Mouse (Mus musculus) thymus, adult 2 months (tissue): ENCODE results near the gene Yipf2. TPM values are rescaled to one million over a fixed set of nuclear protein-coding genes. Genes with fewer than 3 reads are reported as not detected.

Experiments used
- DNase-seq: peaks from one replicate; pipeline ENCODE4 v3.0.0; 2021
- H3K27ac ChIP-seq: fragments of 200-500 bp; 2 replicates; pipeline ENCODE4 v1.5.1; 2012; ENCODE audit warnings: low read length, control low read depth; ENCODE audit not compliant: control insufficient read depth, insufficient read depth
- H3K27me3 ChIP-seq: fragments of 200-500 bp; 2 replicates; pipeline ENCODE4 v1.6.1; 2012; ENCODE audit warnings: mild to moderate bottlenecking, low read length, moderate library complexity, mixed read lengths; ENCODE audit not compliant: control insufficient read depth, insufficient read depth
- H3K36me3 ChIP-seq: fragments of 200-500 bp; 2 replicates; pipeline ENCODE4 v1.6.1; 2012; ENCODE audit warnings: mild to moderate bottlenecking, low read length, moderate library complexity; ENCODE audit not compliant: control insufficient read depth, insufficient read depth
- H3K4me1 ChIP-seq: fragments of 200-500 bp; replicated peaks from 2 replicates; pipeline ENCODE4 v1.6.1; 2012; ENCODE audit warnings: low read length; ENCODE audit not compliant: control insufficient read depth, insufficient read depth
- H3K4me3 ChIP-seq: fragments of 200-500 bp; 2 replicates; pipeline ENCODE4 v1.5.1; 2012; ENCODE audit warnings: mild to moderate bottlenecking, low read length, control low read depth, moderate library complexity; ENCODE audit not compliant: control insufficient read depth, insufficient read depth
- CTCF ChIP-seq: fragments of 200-500 bp; IDR thresholded peaks from 2 replicates; pipeline ENCODE4 v1.5.1; 2012; ENCODE audit warnings: mild to moderate bottlenecking, control low read depth, low read length, moderate library complexity, borderline replicate concordance; ENCODE audit not compliant: control insufficient read depth, poor library complexity, insufficient read depth; ENCODE audit errors: extremely low read depth
- POLR2A ChIP-seq: fragments of 200-500 bp; IDR thresholded peaks from 2 replicates; pipeline ENCODE4 v1.6.1; 2012; ENCODE audit warnings: mild to moderate bottlenecking, low read length, control low read depth, moderate library complexity; ENCODE audit not compliant: control insufficient read depth, poor library complexity, insufficient read depth; ENCODE audit errors: extremely low read depth
- WGBS: fragments of 180-500 bp; shearing (Covaris S2); methylation state at CpG from one replicate; pipeline ENCODE4 v1.1.7; 2018; 5-methylcytosine and 5-hydroxymethylcytosine counted together
- polyA plus RNA-seq: library from polyadenylated mRNA; depleted of rRNA; stranded (reverse); fragments of >200 nt; gene quantifications from 2 replicates; pipeline ENCODE4 v1.2.3, GENCODE M21; 2012; rRNA removed

The Yipf2 gene
- 47.1 and 50.6 TPM in 2 replicates for polyA plus RNA-seq

DNA sequence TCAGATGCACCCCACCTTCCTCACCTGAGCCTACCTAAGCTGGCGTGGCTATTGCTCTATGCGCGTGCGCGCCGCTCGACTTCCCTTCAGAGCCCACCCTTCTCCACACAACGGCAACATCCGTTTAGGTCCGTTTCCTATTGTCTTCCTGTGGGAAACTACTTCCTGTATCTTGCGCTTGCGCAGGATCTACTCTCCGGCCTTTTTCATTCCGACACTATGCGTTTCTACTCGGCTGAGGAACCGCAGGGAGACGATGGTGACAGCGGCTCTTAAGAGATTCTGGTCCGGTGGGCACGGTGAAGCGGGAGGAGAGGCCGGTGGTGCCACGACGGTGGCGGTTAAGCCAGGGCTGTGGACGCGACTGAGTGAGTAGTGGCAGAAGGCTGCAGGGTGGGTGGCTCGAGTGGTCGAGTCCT is at the start of gene Yipf2, which contains the start of gene Timm29:
Yipf2 (minus strand) TSS at position 126 of the 419 bp plus-strand sequence.
Timm29 (plus strand) TSS at position 20 of the 419 bp plus-strand sequence.
- Histone ChIP-seq H3K4me3 (peak within 1 kb of the TSS; percentile 90), H3K36me3 (no peaks in the 10 kb centered on the region), H3K4me1 (peaks cover 18% of the 10 kb centered on the region), H3K27me3 (no peaks in the 10 kb centered on the region), H3K27ac (peak within 1 kb of the TSS; percentile 54)
- TF ChIP-seq POLR2A (peak; percentile 65; the same call in 1 of the 2 replicates), CTCF (0 out of 2 replicates have a peak, but pooled peaks have one; percentile 34)
- WGBS, result under 1% methylated on average over 30 of the region's 30 CpGs
- DNase-seq, result peak; percentile 89

DNA sequence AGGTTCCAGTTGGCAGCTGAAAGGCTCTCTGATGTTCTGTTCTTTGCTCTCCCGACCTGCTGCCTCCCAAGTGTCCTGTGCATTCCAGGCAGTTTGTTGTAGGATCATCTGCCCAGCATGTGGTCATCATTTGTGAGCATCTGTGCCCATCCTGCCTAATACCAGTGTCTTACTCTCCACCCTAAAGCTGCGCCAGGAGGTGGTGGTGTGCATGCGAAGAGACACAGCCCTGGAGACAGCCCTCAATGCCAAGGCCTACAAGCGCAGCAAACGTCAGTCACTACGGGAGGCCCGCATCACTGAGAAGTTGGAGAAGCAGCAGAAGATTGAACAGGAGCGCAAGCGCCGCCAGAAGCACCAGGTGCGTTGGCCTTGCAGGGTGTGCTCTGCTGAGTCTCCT is 46.4 kb upstream of the Yipf2 start:
- H3K36me3 ChIP-seq, result peaks cover 98% of the 10 kb centered on the region

DNA sequence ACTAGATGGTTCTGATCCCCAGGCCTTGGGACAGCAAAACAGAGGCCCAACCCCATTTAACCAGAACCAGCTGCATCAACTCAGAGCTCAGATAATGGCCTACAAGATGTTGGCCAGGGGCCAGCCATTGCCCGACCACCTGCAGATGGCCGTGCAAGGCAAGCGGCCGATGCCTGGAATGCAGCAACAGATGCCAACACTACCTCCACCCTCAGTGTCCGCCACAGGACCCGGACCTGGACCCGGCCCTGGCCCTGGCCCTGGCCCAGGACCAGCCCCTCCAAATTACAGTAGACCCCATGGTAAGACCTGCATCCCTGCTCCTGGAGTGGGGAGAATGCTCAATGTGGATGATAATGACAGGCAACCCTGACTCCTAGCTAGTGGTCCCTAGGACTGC is 43.0 kb upstream of the Yipf2 start:
- H3K4me1 ChIP-seq, result no peaks in the 10 kb centered on the region
- WGBS, result 97% methylated on average over 7 of the region's 7 CpGs
- no peak for TF ChIP-seq CTCF
- no peak for TF ChIP-seq POLR2A
- DNase-seq, result no peak
- no peak overlapping the region for H3K4me3 ChIP-seq
- H3K27ac ChIP-seq, result no peak overlapping the region
- peaks cover 79% of the 10 kb centered on the region for H3K36me3 ChIP-seq
- no peaks in the 10 kb centered on the region for H3K27me3 ChIP-seq

More for the DNA sequence above, 46.4 kb upstream of the Yipf2 start:
- H3K27ac ChIP-seq, result no peak overlapping the region
- DNase-seq, result no peak
- no peaks in the 10 kb centered on the region for H3K27me3 ChIP-seq
- no peaks in the 10 kb centered on the region for H3K4me1 ChIP-seq
- no peak overlapping the region for H3K4me3 ChIP-seq
- 97% methylated on average over 11 of the region's 11 CpGs for WGBS
- TF ChIP-seq CTCF, result no peak

DNA sequence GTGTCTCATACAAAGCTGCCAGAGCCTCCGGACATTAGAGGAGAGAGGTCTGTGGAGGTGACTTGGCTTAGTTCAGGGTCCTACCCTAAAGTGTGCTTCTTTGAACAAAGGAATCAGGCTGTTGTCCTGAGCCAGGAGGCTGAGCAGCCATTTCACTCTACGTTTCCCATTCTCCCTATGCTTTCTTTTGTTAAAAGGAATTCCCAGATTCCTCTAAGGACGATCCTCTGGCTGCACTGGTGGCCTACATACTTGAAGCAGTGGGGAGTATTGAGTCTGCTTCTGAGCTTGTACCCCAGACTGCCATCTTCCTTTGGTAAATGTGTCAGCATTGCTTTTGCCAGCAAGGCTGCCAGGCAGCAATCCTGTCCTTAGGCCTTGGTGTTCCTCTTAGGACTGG is 40.5 kb upstream of the Yipf2 start:
- Histone ChIP-seq H3K36me3 (peaks cover 54% of the 10 kb centered on the region), H3K27me3 (no peaks in the 10 kb centered on the region), H3K27ac (no peak overlapping the region), H3K4me3 (no peak overlapping the region), H3K4me1 (no peaks in the 10 kb centered on the region)
- no peak for DNase-seq
- WGBS, result 96% methylated on average over 3 of the region's 3 CpGs
- TF ChIP-seq POLR2A (no peak), CTCF (no peak)

DNA sequence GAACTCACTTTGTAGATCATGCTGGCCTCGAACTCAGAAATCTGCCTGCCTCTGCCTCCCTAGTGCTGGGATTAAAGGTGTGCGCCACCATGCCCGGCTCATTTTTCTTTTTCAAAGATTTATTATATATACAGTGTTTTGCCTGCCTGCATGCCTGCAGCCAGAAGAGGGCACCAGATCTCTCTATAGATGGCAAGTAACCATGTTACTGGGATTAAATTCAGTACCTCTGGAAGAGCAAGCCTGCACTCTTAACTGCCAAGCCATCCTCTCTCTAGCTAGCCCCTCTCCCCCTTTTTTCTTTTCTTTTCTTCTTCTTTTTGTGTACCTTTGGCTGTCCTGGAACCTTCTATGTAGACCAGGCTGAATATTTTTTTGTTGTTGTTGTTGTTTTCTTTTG is 38.0 kb upstream of the Yipf2 start:
- H3K36me3 ChIP-seq, result peaks cover 30% of the 10 kb centered on the region
- no peak for TF ChIP-seq POLR2A
- TF ChIP-seq CTCF, result no peak
- H3K27ac ChIP-seq, result no peak overlapping the region
- peaks cover 9% of the 10 kb centered on the region for H3K4me1 ChIP-seq
- H3K27me3 ChIP-seq, result no peaks in the 10 kb centered on the region
- peak; percentile 67 for DNase-seq
- WGBS, result 67% methylated on average over 3 of the region's 3 CpGs
- no peak overlapping the region for H3K4me3 ChIP-seq

DNA sequence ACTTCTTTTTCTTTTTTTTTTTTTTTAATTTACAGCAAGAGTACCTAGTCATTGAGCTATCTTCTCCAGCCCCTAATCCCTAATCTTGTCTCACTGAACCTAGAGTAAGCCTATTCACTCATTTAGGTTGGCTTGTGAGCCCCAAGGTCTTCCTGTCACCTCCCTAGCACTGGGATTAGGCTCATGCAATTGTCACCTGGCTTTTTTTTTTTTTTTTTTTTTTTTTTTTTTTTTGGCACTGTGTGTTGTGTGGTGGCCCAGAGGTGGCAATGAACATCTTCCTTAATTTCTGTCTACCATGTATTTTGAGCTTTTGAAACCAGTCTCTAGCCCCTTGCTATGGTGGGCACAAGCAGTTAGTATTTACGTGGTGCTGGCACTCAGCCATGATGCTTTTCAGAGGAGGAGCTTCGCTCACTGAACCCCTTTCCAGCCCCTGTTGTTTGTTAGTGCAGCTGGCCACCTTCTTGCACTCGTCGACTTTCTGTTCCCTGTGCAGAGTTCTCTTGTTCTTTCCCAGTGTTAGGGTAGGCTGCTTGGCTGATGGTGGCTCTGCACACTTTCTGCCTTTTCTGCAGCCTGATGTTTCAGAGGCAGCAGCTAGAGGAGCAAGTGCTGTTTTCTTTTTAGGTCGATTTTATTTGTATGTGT is 34.6 kb upstream of the Yipf2 start:
- H3K4me3 ChIP-seq, result no peak overlapping the region
- TF ChIP-seq CTCF (no peak), POLR2A (0 out of 2 replicates have a peak, but pooled peaks have one; percentile 26)
- H3K27me3 ChIP-seq, result no peaks in the 10 kb centered on the region
- H3K27ac ChIP-seq, result peak overlapping the region; percentile 95
- 0 out of 2 replicates have a peak, but pooled peaks cover 3% of the 10 kb centered on the region for H3K36me3 ChIP-seq
- 27% methylated on average over 5 of the region's 5 CpGs for WGBS
- DNase-seq, result peak; percentile 35
- H3K4me1 ChIP-seq, result peaks cover 21% of the 10 kb centered on the region
